Mouse (Mus musculus): ENCODE measurements around the gene Gm45208. TPM values are rescaled to one million over a fixed set of nuclear protein-coding genes. Genes with fewer than 3 reads are reported as not detected.
A peak's percentile ranks its signal among the peaks of the same experiment; 100 is the strongest.
"Not testable (repeated sequence)": the region's sequence is repeated elsewhere in the genome, so short reads cannot be mapped to it uniquely, and the experiment has no call there.

Gm45208 gene
- polyA plus RNA-seq, 1 experiment from 2014 or later: not detected

- Histone ChIP-seq H3K4me1 (ENCODE audit: control insufficient read depth, insufficient read depth, low read length) (no peaks in the 10 kb centered on the region), H3K27me3 (ENCODE audit: control insufficient read depth, insufficient read depth, low read depth, low read length) (no peaks in the 10 kb centered on the region), H3K4me3 (ENCODE audit: low read depth, low read length) (no peak overlapping the region), H3K9me3 (replicated peaks; ENCODE audit: control insufficient read depth, low read length, poor library complexity, severe bottlenecking) (no peaks in the 10 kb centered on the region), H3K27ac (ENCODE audit: low read length) (no peak overlapping the region), H3K36me3 (ENCODE audit: control insufficient read depth, insufficient read depth, low read length) (peaks cover 15% of the 10 kb centered on the region), H3K9ac (ENCODE audit: low read depth, low read length) (no peak overlapping the region), H3K4me2 (ENCODE audit: low read length) (no peak overlapping the region)
- WGBS: 80% methylated on average over 10 of the region's 10 CpGs
- ATAC-seq: no peak
Measured at GRCm38 (mm10) chrX:7740082-7740819, 18.2 kb downstream of the Gm45208 start.

- H3K36me3 ChIP-seq (ENCODE audit: control insufficient read depth, insufficient read depth, low read length): peaks cover 15% of the 10 kb centered on the region
- H3K4me2 ChIP-seq (ENCODE audit: low read length): no peak overlapping the region
- 76% methylated on average over 5 of the region's 5 CpGs for WGBS
- H3K27ac ChIP-seq (ENCODE audit: low read length): no peak overlapping the region
- no peak overlapping the region for H3K4me3 ChIP-seq (ENCODE audit: low read depth, low read length)
- no peak for ATAC-seq
- no peaks in the 10 kb centered on the region for H3K27me3 ChIP-seq (ENCODE audit: control insufficient read depth, insufficient read depth, low read depth, low read length)
- H3K9me3 ChIP-seq (replicated peaks; ENCODE audit: control insufficient read depth, low read length, poor library complexity, severe bottlenecking): no peaks in the 10 kb centered on the region
- no peaks in the 10 kb centered on the region for H3K4me1 ChIP-seq (ENCODE audit: control insufficient read depth, insufficient read depth, low read length)
- no peak overlapping the region for H3K9ac ChIP-seq (ENCODE audit: low read depth, low read length)
Measured at GRCm38 (mm10) chrX:7741103-7741502, 19.1 kb downstream of the Gm45208 start.

GRCm38 (mm10) chrX:7743470-7743869 is 21.4 kb downstream of the Gm45208 start:
- whole genome bisulfite sequencing: 59% methylated on average over 5 of the region's 5 CpGs
- Histone ChIP-seq H3K9me3 (replicated peaks; ENCODE audit: control insufficient read depth, low read length, poor library complexity, severe bottlenecking) (no peaks in the 10 kb centered on the region), H3K9ac (ENCODE audit: low read depth, low read length) (no peak overlapping the region), H3K27ac (ENCODE audit: low read length) (no peak overlapping the region), H3K36me3 (ENCODE audit: control insufficient read depth, insufficient read depth, low read length) (no peaks in the 10 kb centered on the region), H3K4me1 (ENCODE audit: control insufficient read depth, insufficient read depth, low read length) (no peaks in the 10 kb centered on the region), H3K4me3 (ENCODE audit: low read depth, low read length) (no peak overlapping the region), H3K4me2 (ENCODE audit: low read length) (no peak overlapping the region), H3K27me3 (ENCODE audit: control insufficient read depth, insufficient read depth, low read depth, low read length) (no peaks in the 10 kb centered on the region)
- ATAC-seq: no peak

GRCm38 (mm10) chrX:7744940-7745339 is 22.9 kb downstream of the Gm45208 start:
- H3K9ac ChIP-seq (ENCODE audit: low read depth, low read length): no peak overlapping the region
- H3K36me3 ChIP-seq (ENCODE audit: control insufficient read depth, insufficient read depth, low read length): no peaks in the 10 kb centered on the region
- no peak overlapping the region for H3K4me3 ChIP-seq (ENCODE audit: low read depth, low read length)
- H3K4me2 ChIP-seq (ENCODE audit: low read length): no peak overlapping the region
- H3K27ac ChIP-seq (ENCODE audit: low read length): no peak overlapping the region
- no peak for ATAC-seq
- H3K27me3 ChIP-seq (ENCODE audit: control insufficient read depth, insufficient read depth, low read depth, low read length): no peaks in the 10 kb centered on the region
- 57% methylated on average over 1 of the region's 1 CpGs for WGBS
- H3K4me1 ChIP-seq (ENCODE audit: control insufficient read depth, insufficient read depth, low read length): peaks cover 7% of the 10 kb centered on the region
- H3K9me3 ChIP-seq (replicated peaks; ENCODE audit: control insufficient read depth, low read length, poor library complexity, severe bottlenecking): no peaks in the 10 kb centered on the region

- H3K4me1 ChIP-seq (ENCODE audit: control insufficient read depth, insufficient read depth, low read length): peaks cover 7% of the 10 kb centered on the region
- H3K27me3 ChIP-seq (ENCODE audit: control insufficient read depth, insufficient read depth, low read depth, low read length): no peaks in the 10 kb centered on the region
- no peak overlapping the region for H3K4me3 ChIP-seq (ENCODE audit: low read depth, low read length)
- no peak overlapping the region for H3K4me2 ChIP-seq (ENCODE audit: low read length)
- H3K9me3 ChIP-seq (replicated peaks; ENCODE audit: control insufficient read depth, low read length, poor library complexity, severe bottlenecking): no peaks in the 10 kb centered on the region
- H3K36me3 ChIP-seq (ENCODE audit: control insufficient read depth, insufficient read depth, low read length): no peaks in the 10 kb centered on the region
- H3K27ac ChIP-seq (ENCODE audit: low read length): no peak overlapping the region
- ATAC-seq: no peak
- no peak overlapping the region for H3K9ac ChIP-seq (ENCODE audit: low read depth, low read length)
- WGBS: 91% methylated on average over 8 of the region's 8 CpGs
Measured at GRCm38 (mm10) chrX:7745429-7745828, 23.4 kb downstream of the Gm45208 start.

GRCm38 (mm10) chrX:7750432-7751116 is 28.5 kb downstream of the Gm45208 start, which contains the start of gene Ccdc120:
Gene Ccdc120, minus strand, starts transcription at chrX:7750905.
- Histone ChIP-seq H3K27me3 (ENCODE audit: control insufficient read depth, insufficient read depth, low read depth, low read length) (no peaks in the 10 kb centered on the region), H3K9ac (ENCODE audit: low read depth, low read length) (peak within 1 kb of the TSS; percentile 85), H3K4me3 (ENCODE audit: low read depth, low read length) (peak within 1 kb of the TSS; percentile 58), H3K4me1 (ENCODE audit: control insufficient read depth, insufficient read depth, low read length) (peaks cover 7% of the 10 kb centered on the region), H3K9me3 (replicated peaks; ENCODE audit: control insufficient read depth, low read length, poor library complexity, severe bottlenecking) (no peaks in the 10 kb centered on the region), H3K36me3 (ENCODE audit: control insufficient read depth, insufficient read depth, low read length) (no peaks in the 10 kb centered on the region), H3K4me2 (ENCODE audit: low read length) (peak within 1 kb of the TSS; percentile 57), H3K27ac (ENCODE audit: low read length) (peak within 1 kb of the TSS; percentile 77)
- WGBS: 7% methylated on average over 38 of the region's 56 CpGs
- peak; percentile 94 for ATAC-seq

GRCm38 (mm10) chrX:7753627-7754026 is 31.6 kb downstream of the Gm45208 start:
- not testable (repeated sequence) for ATAC-seq; H3K9me3 ChIP-seq (replicated peaks; ENCODE audit: control insufficient read depth, low read length, poor library complexity, severe bottlenecking); H3K4me2 ChIP-seq (ENCODE audit: low read length); H3K4me3 ChIP-seq (ENCODE audit: low read depth, low read length); H3K36me3 ChIP-seq (ENCODE audit: control insufficient read depth, insufficient read depth, low read length); H3K27ac ChIP-seq (ENCODE audit: low read length); H3K9ac ChIP-seq (ENCODE audit: low read depth, low read length); H3K27me3 ChIP-seq (ENCODE audit: control insufficient read depth, insufficient read depth, low read depth, low read length); H3K4me1 ChIP-seq (ENCODE audit: control insufficient read depth, insufficient read depth, low read length)
- 35% methylated on average over 3 of the region's 3 CpGs for WGBS

- peak; percentile 95 for ATAC-seq
- Histone ChIP-seq H3K27ac (ENCODE audit: low read length) (peak within 1 kb of the TSS; percentile 63; the same call in 1 of the 2 replicates), H3K9me3 (replicated peaks; ENCODE audit: control insufficient read depth, low read length, poor library complexity, severe bottlenecking) (no peaks in the 10 kb centered on the region), H3K4me3 (ENCODE audit: low read depth, low read length) (peak within 1 kb of the TSS; percentile 59), H3K27me3 (ENCODE audit: control insufficient read depth, insufficient read depth, low read depth, low read length) (no peaks in the 10 kb centered on the region), H3K4me1 (ENCODE audit: control insufficient read depth, insufficient read depth, low read length) (peaks cover 22% of the 10 kb centered on the region), H3K4me2 (ENCODE audit: low read length) (peak within 1 kb of the TSS; percentile 69), H3K36me3 (ENCODE audit: control insufficient read depth, insufficient read depth, low read length) (no peaks in the 10 kb centered on the region), H3K9ac (ENCODE audit: low read depth, low read length) (peak within 1 kb of the TSS; percentile 70)
- 21% methylated on average over 34 of the region's 38 CpGs for whole genome bisulfite sequencing
Measured at GRCm38 (mm10) chrX:7762137-7762920, 40.3 kb downstream of the Gm45208 start, which contains the start of gene Tfe3. Gene Tfe3, plus strand, starts transcription at chrX:7762560.

- H3K27me3 ChIP-seq (ENCODE audit: control insufficient read depth, insufficient read depth, low read depth, low read length): no peaks in the 10 kb centered on the region
- H3K4me1 ChIP-seq (ENCODE audit: control insufficient read depth, insufficient read depth, low read length): peaks cover 22% of the 10 kb centered on the region
- no peak overlapping the region for H3K27ac ChIP-seq (ENCODE audit: low read length)
- 11% methylated on average over 21 of the region's 21 CpGs for WGBS
- H3K9ac ChIP-seq (ENCODE audit: low read depth, low read length): peak overlapping the region; percentile 70
- no peaks in the 10 kb centered on the region for H3K9me3 ChIP-seq (replicated peaks; ENCODE audit: control insufficient read depth, low read length, poor library complexity, severe bottlenecking)
- no peak for ATAC-seq
- no peaks in the 10 kb centered on the region for H3K36me3 ChIP-seq (ENCODE audit: control insufficient read depth, insufficient read depth, low read length)
- peak overlapping the region; percentile 69 for H3K4me2 ChIP-seq (ENCODE audit: low read length)
- peak overlapping the region; percentile 59 for H3K4me3 ChIP-seq (ENCODE audit: low read depth, low read length)
Measured at GRCm38 (mm10) chrX:7762921-7763197, 40.8 kb downstream of the Gm45208 start.

Data from midbrain, embryonic 16.5 days (tissue).